Mouse (Mus musculus) gastrocnemius, adult 18-20 months (tissue): ENCODE data around the gene Vegfc. TPM values are rescaled to one million over a fixed set of nuclear protein-coding genes. Genes with fewer than 3 reads are reported as not detected.

Experiments
- DNase-seq: peaks from one replicate; pipeline ENCODE4 v3.0.0; 2021; ENCODE audit warnings: low spot score
- total RNA-seq, 2 experiments: library from RNA; stranded (reverse); gene quantifications; 2 replicates each; pipeline ENCODE4 v1.2.3; 2021

Gene Vegfc
- total RNA-seq, 2 experiments from 2014 or later = 0.46 to 1.3 TPM

GRCm38 (mm10) chr8:54185336-54185735 is 107.9 kb downstream of the Vegfc start:
- no peak for DNase-seq

- no peak for DNase-seq
Measured at GRCm38 (mm10) chr8:54185927-54186326, 108.5 kb downstream of the Vegfc start.

- DNase-seq = no peak
Measured at GRCm38 (mm10) chr8:54216250-54216649, 138.8 kb downstream of the Vegfc start.

GRCm38 (mm10) chr8:54228801-54229204 is 151.4 kb downstream of the Vegfc start:
- DNase-seq = no peak

GRCm38 (mm10) chr8:54230638-54231037 is 153.2 kb downstream of the Vegfc start:
- no peak for DNase-seq

- DNase-seq = no peak
Measured at GRCm38 (mm10) chr8:54233316-54233715, 155.9 kb downstream of the Vegfc start.
